Mouse (Mus musculus): ENCODE data around the gene Gm9747.

Gene Gm9747

DNA sequence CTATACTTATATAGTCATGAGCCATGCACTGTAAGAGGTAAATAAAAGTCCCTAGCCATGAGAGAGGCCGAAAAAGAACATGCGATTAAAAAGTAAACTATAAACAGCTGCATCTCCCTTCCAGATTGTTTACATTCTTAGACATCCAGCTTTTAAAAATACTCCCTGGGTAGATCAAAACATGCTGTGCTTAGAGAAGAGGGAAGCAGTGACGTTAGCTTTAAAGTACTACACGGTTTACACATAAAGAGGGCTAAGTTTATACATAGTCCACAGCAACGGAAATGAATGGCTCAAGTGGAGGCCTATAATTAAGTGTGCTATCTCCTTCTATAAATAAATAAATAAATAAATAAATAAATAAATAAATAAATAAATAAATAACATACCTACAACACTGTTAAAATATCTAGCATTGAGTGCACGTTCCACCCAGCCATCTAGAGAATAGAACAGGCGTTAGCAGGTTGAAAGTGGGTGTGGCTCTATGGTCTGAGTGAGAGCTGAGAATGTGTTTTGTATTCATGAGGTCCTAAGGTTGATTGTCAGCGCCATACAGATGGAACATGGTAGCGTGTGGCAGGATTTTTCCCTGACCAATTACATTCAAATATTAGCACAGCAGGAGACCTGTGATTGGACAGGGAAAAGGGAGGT lies 21.0 kb downstream of the Gm9747 start:
- intact Hi-C loops (cut with DNase I) = no loop called here

DNA sequence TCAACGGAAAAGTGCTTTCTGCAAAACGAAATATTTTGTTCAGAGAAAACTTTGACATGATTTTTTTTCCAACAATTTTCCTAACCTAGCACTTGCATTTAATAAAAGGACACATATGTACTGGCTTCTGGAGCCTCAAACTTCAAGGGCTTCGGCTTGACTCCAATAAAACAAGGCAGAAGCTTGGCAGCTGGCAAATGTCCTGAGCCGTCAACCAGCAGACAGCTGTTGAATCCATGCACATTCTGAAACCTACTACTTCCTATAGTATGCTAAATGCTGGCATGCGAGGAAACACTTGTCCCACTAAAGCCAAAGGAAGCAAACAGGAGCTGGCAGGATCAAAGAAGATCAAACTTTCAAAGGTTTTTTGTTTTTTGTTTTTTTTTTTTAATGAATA lies 24.5 kb downstream of the Gm9747 start:
- intact Hi-C loops (cut with DNase I) = no loop called here

DNA sequence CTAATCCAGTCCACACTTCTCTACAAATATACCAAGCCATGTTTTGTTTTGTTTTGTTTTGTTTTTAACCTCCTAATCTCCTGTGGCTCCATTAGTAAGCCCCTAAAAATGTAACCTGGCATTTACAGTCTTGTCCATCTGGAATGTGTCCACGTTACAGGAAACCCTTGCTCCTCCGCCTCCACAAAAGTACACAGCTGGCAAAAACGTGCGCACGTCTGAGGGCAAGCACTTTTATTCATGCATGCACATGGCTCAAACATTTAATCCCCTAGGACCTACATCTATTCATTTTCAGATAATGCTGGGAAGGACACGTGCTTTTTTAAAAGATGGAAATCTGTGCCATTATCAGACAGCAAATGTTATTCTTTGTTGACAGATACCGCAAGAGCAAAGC lies 25.4 kb downstream of the Gm9747 start:
- intact Hi-C loops (cut with DNase I) = no loop called here

DNA sequence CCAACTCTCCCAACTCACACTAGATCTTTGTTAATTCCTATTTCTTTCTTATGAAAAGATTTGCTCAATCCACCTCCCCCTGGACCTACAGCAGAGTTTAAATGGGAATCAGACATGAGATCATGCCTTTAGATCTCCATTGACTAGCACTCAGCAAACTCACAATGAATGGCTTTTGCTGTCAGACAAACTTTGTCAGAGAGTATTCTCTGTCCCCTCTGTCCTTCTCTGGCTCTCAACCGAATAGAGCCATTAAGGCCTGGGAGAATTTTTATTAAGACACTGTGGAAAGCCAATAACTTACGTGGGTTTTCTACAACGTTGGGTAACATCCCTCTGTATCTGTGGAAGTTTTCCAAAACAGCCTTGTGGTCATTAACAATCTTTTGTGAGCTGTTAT lies 27.1 kb downstream of the Gm9747 start:
- intact Hi-C loops (cut with DNase I) = no loop called here

DNA sequence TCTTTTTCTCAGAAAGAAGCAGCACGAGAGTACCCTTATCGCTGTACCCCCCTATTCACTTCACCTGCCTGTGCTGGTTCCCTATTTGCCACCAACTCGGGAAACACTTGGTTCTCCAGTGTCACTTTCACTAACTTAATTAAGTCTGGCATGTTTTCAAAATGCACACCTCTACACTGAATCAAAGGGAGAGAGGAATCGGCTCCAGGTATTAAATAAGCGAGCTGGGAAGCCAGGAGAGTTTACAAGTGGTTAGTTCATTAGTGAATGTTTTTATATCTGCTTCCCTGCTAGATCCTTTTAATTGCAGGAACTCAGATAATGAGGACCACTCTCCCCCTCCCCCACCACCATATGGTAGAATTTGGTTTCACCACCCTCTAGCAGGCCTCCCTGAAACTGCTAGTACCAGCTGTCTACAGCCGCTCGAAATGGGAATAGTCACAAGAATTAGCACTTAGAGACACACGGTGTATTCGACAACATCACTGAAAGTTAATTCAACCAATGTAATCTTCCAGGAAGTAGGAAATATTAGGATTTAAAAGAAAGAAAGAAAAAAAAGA lies 28.2 kb downstream of the Gm9747 start:
- intact Hi-C loops (cut with DNase I) = no loop called here

DNA sequence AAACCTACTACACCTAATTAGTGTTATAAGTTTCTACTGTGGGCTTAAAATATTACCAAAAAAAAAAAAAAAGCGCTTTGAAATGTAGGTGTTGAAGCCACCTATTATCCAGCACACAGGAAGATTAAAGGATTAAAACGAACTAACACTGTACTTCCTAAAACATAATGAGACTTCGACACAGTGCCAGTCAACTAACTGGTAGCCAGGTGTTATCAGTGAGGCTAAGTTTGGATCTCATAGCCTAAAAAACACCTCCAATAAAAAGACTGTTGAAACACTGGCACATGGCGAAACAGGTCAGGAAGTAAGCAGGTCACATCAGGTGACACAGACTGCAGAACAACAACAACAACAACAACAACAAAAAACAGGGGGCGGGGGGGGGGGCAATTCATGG lies 28.7 kb downstream of the Gm9747 start:
- intact Hi-C loops (cut with DNase I) = no loop called here

DNA sequence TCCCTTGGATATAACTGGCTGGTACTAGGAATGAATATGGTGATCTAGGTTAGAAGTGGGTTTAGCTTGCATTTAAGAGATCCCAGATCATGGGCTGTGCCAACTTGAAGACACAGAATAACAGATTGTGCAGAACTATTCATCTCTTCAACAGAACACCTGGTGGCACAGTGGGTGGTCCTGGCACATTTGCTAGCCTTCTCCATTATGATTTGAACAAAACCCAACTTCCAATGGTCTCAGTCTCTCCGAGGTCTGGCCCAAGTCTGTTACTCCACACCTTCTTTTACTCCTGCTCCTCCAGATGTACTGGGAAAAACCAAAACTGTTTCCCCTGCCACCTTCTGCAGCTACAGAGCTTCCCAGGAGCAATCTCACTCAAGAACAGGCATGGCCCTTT lies 29.4 kb downstream of the Gm9747 start:
- intact Hi-C loops (cut with DNase I) = no loop called here

DNA sequence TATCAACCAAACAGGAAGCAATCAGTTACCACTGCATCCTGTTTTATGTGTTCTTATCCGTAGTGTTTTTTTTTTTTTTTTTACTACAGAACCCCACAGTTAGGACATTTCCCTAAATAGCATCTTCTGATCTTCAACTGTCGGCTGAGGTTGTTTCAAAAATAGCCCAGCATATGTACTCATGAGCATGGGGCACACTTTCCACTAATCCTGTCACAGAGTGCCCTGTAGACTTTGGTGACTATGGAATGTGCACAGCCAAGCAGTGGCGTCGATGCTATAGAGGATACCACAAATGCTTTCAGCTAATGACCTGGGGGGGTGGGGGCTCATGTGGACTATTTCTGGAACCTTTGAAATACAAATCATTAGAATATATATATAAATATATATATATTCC lies 34.6 kb downstream of the Gm9747 start:
- intact Hi-C loops (cut with DNase I) = no loop called here

DNA sequence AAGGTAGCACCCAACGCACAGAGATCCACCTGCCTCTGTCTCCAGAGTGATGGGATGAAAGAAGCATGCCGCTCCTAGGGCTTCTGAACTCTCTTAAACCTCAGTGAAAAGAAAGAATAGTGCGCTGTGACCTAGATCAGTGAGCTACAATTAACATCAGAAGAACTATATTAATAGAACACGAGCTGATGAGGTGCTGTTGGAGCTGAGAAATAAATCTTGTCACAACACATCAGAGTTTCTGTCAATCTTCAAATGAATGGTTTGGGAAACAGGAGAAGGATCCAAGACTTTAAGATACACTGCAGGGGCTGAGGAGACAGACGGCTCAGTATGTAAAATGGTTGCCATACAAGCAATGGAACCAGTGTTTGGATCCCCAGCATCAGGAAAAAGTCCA lies 39.3 kb downstream of the Gm9747 start:
- intact Hi-C loops (cut with DNase I) = no loop called here

DNA sequence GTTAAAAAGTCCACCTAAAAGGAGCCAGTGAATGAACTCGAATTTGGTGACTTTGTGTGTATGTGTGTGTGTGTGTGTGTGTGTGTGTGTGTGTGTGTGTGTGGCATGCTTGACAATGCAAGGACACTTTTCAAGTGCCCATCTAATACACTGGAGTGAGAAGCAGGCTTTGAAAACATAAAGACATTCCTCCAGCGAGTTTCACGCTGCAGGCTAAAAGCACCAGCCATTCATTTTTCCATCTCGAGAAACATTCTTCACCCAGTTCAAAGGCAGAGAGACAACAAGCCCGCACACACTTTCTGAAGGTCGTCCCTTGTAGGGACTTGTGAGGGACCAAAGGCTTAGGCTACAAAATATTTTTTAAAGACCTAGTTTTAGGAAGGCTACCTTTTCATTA lies 40.6 kb downstream of the Gm9747 start:
- intact Hi-C loops (cut with DNase I) = no loop called here

DNA sequence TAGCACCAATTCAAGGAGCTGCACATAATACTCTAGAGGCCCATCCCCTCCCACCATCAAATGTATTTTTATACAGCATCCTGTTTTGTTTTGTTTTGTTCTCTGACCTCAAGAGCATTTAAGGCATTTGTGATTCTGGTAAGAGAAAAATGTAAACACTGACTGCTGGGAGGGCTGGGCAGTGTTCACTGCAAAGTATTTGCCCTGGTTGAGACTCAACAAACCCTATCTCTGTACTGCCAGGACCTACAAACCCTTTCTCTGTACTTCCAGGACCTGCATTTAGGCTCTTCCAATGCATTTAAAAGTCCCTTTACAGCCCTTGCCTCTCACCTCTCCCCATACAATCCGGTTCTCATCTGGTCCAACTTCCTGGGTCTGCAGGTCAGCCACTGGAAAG lies 41.4 kb downstream of the Gm9747 start:
- intact Hi-C loops (cut with DNase I) = no loop called here

DNA sequence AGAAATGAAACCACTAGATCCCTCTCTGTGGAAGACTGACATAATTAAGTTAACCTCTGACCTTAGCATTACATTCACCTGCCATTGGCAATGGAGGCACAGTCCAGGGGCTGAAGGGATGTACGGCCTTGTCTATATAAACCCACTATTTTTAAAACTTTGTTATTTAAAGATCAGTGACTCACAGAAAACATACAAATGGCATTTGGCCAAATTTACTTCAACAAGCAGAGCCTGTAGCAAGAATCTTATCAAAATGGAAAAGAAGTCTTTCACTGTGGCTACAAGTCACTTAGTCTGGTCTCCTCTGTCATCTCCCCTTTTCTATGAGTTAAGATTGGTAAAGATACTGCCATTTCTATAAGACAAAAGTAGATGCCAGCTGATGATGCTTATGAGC lies 46.9 kb downstream of the Gm9747 start:
- intact Hi-C loops (cut with DNase I) = loop anchor here (5.0 to 10.0 kb wide), 3 partner anchors 82 to 255 kb away; no protein-coding TSS in a partner anchor

DNA sequence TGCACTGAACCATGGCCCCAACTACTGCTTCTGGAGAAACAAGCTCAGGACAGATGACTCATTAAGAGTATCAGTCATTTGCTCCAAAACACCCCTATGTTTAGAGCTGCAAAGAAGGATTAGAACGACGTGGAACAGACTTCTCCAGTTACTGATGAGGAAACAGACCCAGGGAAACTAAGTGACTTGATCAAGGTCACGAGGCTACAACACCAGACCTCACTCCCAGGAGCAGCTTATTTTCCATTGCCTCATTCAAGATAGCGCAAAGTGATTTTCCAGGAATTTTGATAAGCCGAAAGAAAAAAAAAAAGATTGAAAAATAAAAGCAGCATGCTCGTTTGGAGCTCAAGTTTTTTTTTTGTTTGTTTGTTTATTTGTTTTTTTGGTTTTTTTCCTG lies 48.9 kb downstream of the Gm9747 start:
- intact Hi-C loops (cut with DNase I) = loop anchor here (10.0 kb wide), 2 partner anchors 187 to 257 kb away; no protein-coding TSS in a partner anchor

DNA sequence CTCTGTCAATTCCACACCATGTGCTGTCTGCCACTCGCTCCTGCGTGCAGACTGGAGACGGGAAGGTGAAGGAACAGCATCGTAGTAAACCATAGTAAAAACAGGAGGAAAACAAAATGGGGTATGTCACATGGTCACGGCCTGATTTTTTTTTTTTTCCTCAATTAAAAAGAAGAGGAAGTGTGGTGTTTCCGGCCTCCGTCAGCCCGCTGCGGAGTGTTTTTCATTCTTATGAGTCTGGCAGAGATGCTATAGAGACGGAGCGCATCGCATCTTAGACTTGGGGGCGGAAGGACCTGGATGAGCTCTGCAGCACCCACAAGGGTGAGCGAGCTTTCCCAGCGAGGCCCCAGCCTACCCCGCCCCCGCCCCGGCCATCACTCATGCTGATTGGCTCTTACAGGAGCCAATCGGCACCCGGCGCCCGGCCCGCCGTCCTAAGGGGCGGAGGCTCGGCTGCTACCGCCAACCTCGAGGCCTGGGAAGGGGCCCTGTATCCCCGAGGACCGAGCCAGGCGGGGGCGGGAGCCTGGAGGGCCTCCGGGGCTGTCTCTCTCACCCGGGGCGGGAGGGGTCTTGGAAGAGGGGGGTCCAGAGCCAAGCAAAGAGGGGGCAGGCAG lies 50.2 kb downstream of the Gm9747 start:
- intact Hi-C loops (cut with DNase I) = loop anchor here (10.0 kb wide), 2 partner anchors 188 to 258 kb away; no protein-coding TSS in a partner anchor

DNA sequence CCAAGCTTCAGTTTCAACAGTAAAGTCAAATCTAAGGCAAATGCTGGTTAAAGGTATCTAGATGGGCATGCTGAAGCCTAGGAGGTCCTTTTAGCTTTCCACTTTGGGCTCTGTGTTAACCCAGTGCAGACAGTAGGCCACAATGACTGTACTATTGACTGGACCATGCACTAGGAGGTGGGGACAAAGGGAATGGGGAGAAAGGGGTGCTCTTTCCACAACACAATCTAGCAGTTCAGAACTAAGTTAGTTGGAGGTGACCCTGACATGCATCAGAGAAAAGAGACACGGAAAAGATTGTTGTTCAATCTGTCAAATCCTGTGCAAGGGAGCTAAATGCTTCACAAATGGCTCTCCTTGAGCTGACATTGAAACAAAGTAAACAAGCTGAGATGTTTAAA lies 51.0 kb downstream of the Gm9747 start:
- intact Hi-C loops (cut with DNase I) = loop anchor here (10.0 kb wide), 2 partner anchors 189 to 259 kb away; no protein-coding TSS in a partner anchor

DNA sequence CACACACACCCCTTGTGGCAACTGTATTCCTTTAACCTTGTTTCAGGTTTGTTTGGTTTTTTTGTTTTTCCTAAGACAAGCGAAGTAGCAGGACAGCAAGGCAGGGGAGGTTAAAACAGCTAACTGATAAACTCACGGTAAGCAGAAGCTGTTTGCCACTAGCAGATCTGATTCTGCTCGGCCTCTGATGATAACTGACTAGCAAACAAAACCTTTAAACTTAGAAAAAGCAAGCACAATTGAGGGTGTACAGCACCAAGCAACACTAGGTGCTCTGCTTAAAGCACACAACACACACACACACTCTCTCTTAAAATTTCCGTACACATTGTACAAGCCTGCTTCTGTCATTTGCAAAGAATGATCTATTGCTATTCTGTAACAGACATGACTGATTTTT lies 51.5 kb downstream of the Gm9747 start:
- intact Hi-C loops (cut with DNase I) = loop anchor here (10.0 kb wide), 2 partner anchors 190 to 260 kb away; no protein-coding TSS in a partner anchor
